Mouse (Mus musculus): Measurements from ENCODE around the gene H2bfm.
"Not testable (repeated sequence)": the region's sequence is repeated elsewhere in the genome, so short reads cannot be mapped to it uniquely, and the experiment has no call there.

The H2bfm gene

DNA sequence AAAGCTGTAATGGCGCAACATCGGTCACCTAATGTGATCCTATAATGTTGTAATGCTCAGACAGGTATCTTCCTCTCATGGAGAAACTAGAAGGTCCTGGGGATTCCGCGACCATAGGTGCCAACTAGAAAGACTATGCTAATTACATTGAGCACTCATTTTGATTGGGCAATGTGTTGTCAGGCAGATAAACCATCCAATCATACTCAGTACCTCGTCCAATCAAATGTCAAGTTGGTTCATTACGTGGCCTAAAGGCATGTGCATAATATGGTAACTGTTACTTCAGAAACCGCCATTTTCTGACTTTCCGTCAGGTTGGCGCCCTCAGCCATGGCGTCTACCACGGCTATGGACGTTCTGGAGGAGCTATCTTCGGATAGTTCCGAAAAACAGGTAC lies at the start of gene H2bfm:
TSS of gene H2bfm (plus strand) at position 295 of the 400 bp plus-strand sequence.
- DNase-seq (ENCODE audit: low spot score): no peak

DNA sequence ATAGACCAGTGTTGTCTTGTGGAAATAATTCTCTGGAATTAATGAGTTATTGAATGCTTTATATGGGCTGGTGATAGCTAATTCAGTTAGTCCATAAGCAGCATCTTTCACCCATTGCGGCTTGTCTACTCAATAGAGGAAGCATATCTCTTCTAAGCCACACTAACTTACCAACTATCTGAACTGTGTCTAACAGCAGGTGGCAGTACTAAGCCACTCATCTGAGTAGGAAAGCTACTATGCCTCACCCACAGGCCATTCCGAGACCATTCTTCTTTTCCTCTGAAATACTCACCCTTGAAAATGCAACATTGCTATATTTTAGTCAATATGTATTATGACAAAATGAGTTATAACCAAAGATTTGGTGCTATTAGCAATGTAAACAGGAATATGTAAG lies 31.4 kb upstream of the H2bfm start:
- DNase-seq (ENCODE audit: low spot score): peak; percentile 13

GRCm38 (mm10) chrX:136904369-136904768 lies 22.8 kb upstream of the H2bfm start:
- no peak for DNase-seq (ENCODE audit: low spot score)

DNA sequence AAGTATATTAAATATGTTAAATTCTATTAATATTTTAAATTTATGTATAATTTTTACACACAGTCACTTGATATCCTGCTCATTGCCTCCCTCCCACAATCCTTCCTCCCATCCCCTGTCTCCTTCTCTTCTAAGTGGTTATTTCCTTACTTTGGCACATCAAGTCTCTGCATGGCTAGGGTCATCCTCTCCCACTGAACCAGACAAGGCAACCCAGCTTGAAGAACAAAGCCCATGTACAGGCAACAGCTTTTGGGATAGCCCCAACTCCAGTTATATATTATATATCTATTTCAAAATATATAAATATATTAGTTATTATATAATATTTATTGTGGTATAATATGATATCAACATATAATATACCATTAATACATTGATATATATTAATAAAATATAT lies 1.3 kb upstream of the H2bfm start:
- DNase-seq (ENCODE audit: low spot score): no peak

DNA sequence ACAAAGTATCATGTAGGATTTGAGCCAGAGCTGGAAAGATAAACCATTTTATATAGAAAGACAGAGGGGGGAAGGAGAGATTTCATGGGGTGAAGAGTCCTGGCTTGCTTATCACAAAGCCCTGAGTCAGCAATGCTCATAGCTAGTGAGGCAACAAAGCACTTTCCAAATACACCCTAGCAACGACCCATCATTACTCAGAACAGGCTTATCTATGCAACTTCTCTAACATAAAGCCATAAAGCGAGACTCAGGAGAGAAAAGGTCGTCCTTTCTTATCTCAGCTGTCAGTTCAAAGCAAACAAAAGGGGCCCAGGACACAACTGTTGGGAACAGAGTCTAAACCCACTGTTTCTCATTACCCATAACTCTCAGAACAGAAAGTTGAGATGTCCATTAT lies 10.9 kb downstream of the H2bfm start:
- no peak for DNase-seq (ENCODE audit: low spot score)

- not testable (repeated sequence) for DNase-seq (ENCODE audit: low spot score)
Measured at GRCm38 (mm10) chrX:136957583-136958279, 30.6 kb downstream of the H2bfm start.

GRCm38 (mm10) chrX:136958300-136958699 lies 31.2 kb downstream of the H2bfm start:
- DNase-seq (ENCODE audit: low spot score): not testable (repeated sequence)

DNA sequence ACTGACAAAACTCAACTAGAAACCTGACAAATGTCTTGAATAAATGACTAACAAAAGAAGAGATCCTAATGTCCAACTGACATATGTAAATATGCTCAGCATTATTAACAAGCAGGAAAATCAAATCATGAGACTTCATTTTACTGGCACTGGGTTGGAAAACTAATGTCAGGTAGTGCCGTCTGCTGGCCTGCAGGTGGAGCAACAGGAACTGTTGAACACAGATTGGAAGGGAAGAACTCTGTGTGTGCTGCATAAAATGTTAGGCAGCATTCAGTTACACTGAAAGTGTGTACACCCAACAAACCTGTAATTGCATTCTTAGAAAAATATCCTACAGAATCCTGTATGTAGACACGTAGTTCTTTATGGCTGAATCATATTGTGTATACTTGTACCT lies 32.6 kb downstream of the H2bfm start:
- DNase-seq (ENCODE audit: low spot score): no peak

GRCm38 (mm10) chrX:136975397-136975796 lies 48.3 kb downstream of the H2bfm start, which contains the start of gene Tmsb15b2:
Gene Tmsb15b2 (minus strand): TSS chrX:136975497.
- not testable (repeated sequence) for DNase-seq (ENCODE audit: low spot score)

DNA sequence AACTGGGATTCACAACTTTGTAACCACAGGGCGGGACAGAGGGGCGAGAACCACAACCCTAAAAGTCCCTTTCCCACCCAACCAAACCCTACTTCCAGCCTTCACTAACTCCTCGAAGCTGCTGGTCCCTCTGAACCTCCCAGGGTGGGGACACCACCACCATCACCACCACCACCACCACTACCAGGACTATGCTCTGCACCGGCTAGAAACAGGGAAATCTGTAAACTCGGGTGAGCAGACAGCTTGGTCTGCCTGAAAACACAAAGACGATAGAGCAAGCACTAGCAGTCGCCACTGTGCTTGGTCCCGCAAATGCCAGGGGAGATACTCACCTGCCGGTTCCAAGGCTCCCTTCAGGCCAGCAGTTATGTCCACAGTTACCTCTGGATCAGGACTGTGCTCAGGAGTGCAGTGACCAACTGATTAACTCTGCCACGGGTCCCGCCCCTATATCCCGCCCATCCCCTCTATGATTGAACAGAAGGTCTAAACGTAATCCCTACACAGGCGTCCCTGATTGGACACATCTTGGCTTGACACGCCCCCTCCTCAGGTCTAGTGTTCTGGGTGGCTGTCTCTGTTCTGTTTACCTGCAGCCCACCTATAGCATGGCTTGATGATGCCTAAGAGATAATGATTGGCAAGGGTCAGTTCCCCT lies 49.4 kb downstream of the H2bfm start, which contains the start of the genes Tmsb15l and Tmsb15b1:
TSS of gene Tmsb15l (minus strand) at position 446 of the 661 bp plus-strand sequence.
TSS of gene Tmsb15b1 (minus strand) at position 451 of the 661 bp plus-strand sequence.
- no peak for DNase-seq (ENCODE audit: low spot score)

All from MN1 (cell line).